Mouse (Mus musculus) intestine, embryonic 14.5 days (tissue): ENCODE results near the gene Erp29. TPM values are rescaled to one million over a fixed set of nuclear protein-coding genes. Genes with fewer than 3 reads are reported as not detected.

ENCODE experiments used
- ATAC-seq: fragments of 200-750 bp; cut with Nextera tagmentation; replicated peaks from 2 replicates; pipeline ENCODE4 v1.8.0; 2017; ENCODE audit warnings: low read depth, moderate number of reproducible peaks, moderate TSS enrichment, moderate library complexity; ENCODE audit not compliant: low FRiP score, low TSS enrichment
- DNase-seq: peaks from one replicate; pipeline ENCODE4 v3.0.0-alpha.2; 2018; ENCODE audit warnings: low spot score
- H3K27ac ChIP-seq: fragments of 300-500 bp; sonication (generic); 2 replicates; pipeline ENCODE4 v1.5.1; 2014; ENCODE audit warnings: low read depth, mild to moderate bottlenecking, control low read depth
- H3K27me3 ChIP-seq: fragments of 300-500 bp; sonication (generic); replicated peaks from 2 replicates; pipeline ENCODE4 v1.6.1; 2014; ENCODE audit warnings: low read length, control low read depth; ENCODE audit not compliant: control insufficient read depth, insufficient read depth
- H3K36me3 ChIP-seq: fragments of 300-500 bp; sonication (generic); 2 replicates; pipeline ENCODE4 v1.6.1; 2014; ENCODE audit warnings: low read length, control low read depth; ENCODE audit not compliant: control insufficient read depth, insufficient read depth
- H3K4me1 ChIP-seq: fragments of 300-500 bp; sonication (generic); replicated peaks from 2 replicates; pipeline ENCODE4 v1.6.1; 2014; ENCODE audit warnings: low read length, control low read depth, mixed read lengths; ENCODE audit not compliant: control insufficient read depth, insufficient read depth
- H3K4me2 ChIP-seq: fragments of 300-500 bp; sonication (generic); 2 replicates; pipeline ENCODE4 v1.6.1; 2014; ENCODE audit warnings: low read length
- H3K4me3 ChIP-seq: fragments of 300-500 bp; sonication (generic); 2 replicates; pipeline ENCODE4 v1.5.1; 2014; ENCODE audit warnings: low read depth, low read length, control low read depth, mixed read lengths
- H3K9ac ChIP-seq: fragments of 300-500 bp; sonication (generic); 2 replicates; pipeline ENCODE4 v1.6.1; 2014; ENCODE audit warnings: mild to moderate bottlenecking, low read length
- H3K9me3 ChIP-seq: fragments of 300-500 bp; sonication (generic); 2 replicates; pipeline ENCODE4 v1.6.1; 2016; ENCODE audit warnings: low read length, control low read depth; ENCODE audit not compliant: control insufficient read depth
- WGBS: fragments of 180-500 bp; shearing (Covaris S2); extraction: QIAGEN DNeasy Blood & Tissue Kit; methylation state at CpG from one replicate; pipeline ENCODE4 v1.1.7; 2014; 5-methylcytosine and 5-hydroxymethylcytosine counted together
- polyA plus RNA-seq: library from polyadenylated mRNA; unstranded; fragments of >200 nt; fragmentation: Nextera tagmentation; extraction: Ambion mirVana; gene quantifications from 2 replicates; pipeline ENCODE4 v1.2.1, GENCODE M21; 2014

The Erp29 gene
- polyA plus RNA-seq, 1 experiment from 2014 or later = 164 TPM

DNA sequence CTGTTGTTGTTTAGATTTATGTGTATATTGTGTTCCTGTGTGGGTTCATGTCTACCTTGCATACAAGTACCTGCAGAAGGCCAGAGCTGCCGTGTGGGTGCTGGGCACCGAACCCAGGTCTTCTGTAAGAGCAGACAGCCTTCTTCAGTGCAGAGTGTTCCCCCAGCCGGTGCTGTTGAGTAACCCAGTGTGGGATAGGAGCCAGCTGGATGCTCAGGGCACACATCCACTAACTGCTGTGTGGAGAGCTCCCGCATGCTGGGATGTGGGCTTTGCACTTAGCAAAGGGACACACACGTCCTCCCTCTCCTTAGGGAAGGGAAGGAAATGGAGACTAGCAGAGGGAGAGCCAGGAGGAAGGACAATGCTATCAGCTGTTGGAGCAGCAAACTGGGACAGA lies 14.2 kb downstream of the Erp29 start:
- Histone ChIP-seq H3K27ac (no peak overlapping the region), H3K36me3 (peaks cover 100% of the 10 kb centered on the region), H3K4me2 (no peak overlapping the region), H3K4me1 (no peaks in the 10 kb centered on the region), H3K4me3 (no peak overlapping the region), H3K27me3 (no peaks in the 10 kb centered on the region), H3K9me3 (no peaks in the 10 kb centered on the region), H3K9ac (no peak overlapping the region)
- WGBS = 93% methylated on average over 5 of the region's 5 CpGs
- DNase-seq (no peak), ATAC-seq (no peak)

DNA sequence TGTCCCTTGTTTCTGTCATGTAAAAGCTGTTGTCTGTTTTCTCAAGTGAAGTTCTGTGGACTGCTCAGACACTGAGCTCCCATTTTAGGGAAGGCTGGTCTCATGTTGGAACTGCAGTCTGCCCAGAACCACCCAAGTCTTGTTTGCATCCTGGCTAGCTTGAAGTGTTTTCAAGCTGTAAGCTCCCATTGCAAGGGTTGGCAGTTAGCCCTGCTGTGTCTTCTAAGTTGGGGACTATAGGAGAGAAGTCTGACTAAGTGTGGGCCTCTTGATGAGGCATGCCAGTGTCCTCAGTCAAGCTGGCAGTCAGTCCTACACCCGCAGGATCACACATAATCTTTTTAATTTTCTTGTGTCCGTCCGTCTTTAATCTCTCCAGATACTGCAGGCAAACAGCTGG lies 23.4 kb downstream of the Erp29 start:
- no peak overlapping the region for H3K27ac ChIP-seq
- H3K4me2 ChIP-seq = no peak overlapping the region
- H3K27me3 ChIP-seq = no peaks in the 10 kb centered on the region
- DNase-seq (no peak), ATAC-seq (no peak)
- H3K9me3 ChIP-seq = no peaks in the 10 kb centered on the region
- no peak overlapping the region for H3K9ac ChIP-seq
- peaks cover 100% of the 10 kb centered on the region for H3K36me3 ChIP-seq
- no peak overlapping the region for H3K4me3 ChIP-seq
- H3K4me1 ChIP-seq = no peaks in the 10 kb centered on the region
- 86% methylated on average over 3 of the region's 3 CpGs for WGBS

DNA sequence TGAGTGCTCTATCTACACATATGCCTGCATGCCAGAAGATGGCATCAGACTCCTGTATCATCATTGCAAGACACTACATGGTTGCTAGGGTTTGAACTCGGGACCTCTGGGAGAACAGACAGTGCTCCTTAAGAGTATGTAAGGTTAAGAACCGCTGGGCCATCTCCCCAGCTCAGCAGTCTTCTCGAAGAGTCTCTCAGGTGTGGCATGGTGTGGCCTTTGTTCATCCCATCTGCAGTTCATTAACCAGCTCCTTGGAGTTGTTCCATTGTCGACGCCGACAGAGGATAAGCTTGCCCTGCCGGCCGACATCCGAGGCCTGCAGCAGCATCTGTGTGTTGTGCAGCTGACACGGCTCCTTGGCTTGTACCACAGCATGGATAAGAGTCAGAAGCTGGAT lies 29.0 kb downstream of the Erp29 start:
- H3K9me3 ChIP-seq = no peaks in the 10 kb centered on the region
- H3K9ac ChIP-seq = no peak overlapping the region
- peaks cover 98% of the 10 kb centered on the region for H3K36me3 ChIP-seq
- H3K27ac ChIP-seq = no peak overlapping the region
- 89% methylated on average over 10 of the region's 10 CpGs for WGBS
- ATAC-seq = no peak
- H3K4me2 ChIP-seq = no peak overlapping the region
- H3K4me3 ChIP-seq = no peak overlapping the region
- H3K27me3 ChIP-seq = no peaks in the 10 kb centered on the region
- DNase-seq = no peak
- no peaks in the 10 kb centered on the region for H3K4me1 ChIP-seq

DNA sequence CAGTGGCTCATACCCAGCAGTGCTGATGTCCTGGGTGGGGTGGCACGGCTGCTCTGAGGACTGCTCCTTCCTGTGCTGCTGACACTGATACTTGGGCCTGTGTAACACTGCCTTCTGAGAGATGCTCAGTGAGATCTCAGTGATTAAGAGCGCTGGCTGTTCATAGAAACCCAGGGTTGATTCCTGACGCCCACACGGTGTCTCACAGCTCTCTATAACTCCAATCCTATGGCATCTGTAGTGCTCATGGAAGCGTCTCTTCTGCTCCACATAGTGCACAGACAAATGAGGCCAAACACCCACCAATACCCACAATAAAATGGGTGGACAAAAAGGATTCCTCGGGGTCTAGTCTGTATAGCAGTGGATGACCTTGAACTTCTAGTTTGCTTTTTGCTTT lies 29.5 kb downstream of the Erp29 start:
- Histone ChIP-seq H3K27me3 (no peaks in the 10 kb centered on the region), H3K4me3 (no peak overlapping the region), H3K36me3 (peaks cover 98% of the 10 kb centered on the region), H3K4me2 (no peak overlapping the region), H3K9ac (no peak overlapping the region), H3K27ac (no peak overlapping the region), H3K4me1 (no peaks in the 10 kb centered on the region), H3K9me3 (no peaks in the 10 kb centered on the region)
- WGBS = 94% methylated on average over 6 of the region's 6 CpGs
- DNase-seq (no peak), ATAC-seq (no peak)

DNA sequence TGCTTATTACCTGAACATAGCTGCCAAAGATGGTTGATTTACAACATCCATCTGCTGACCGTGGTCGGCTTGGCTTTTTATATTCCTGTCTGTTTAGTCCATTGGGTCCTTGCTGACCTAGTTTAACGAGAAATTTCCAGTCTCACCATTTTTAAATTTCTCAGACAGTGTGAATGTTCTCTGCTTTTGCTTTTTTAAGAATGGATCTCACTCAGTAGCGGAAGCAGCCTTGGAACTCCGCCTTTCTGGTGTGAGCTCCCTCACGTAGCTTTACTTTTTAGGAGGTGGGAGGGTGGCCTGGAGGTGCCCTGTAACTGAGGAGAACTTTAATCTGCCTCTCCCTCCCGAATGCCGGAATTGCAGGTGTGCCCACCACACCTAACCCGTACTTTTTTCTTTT lies 31.6 kb downstream of the Erp29 start:
- no peak overlapping the region for H3K4me3 ChIP-seq
- no peaks in the 10 kb centered on the region for H3K4me1 ChIP-seq
- ATAC-seq (no peak), DNase-seq (no peak)
- WGBS = 90% methylated on average over 9 of the region's 9 CpGs
- no peaks in the 10 kb centered on the region for H3K9me3 ChIP-seq
- H3K27me3 ChIP-seq = no peaks in the 10 kb centered on the region
- peaks cover 98% of the 10 kb centered on the region for H3K36me3 ChIP-seq
- H3K9ac ChIP-seq = no peak overlapping the region
- H3K27ac ChIP-seq = no peak overlapping the region
- no peak overlapping the region for H3K4me2 ChIP-seq

DNA sequence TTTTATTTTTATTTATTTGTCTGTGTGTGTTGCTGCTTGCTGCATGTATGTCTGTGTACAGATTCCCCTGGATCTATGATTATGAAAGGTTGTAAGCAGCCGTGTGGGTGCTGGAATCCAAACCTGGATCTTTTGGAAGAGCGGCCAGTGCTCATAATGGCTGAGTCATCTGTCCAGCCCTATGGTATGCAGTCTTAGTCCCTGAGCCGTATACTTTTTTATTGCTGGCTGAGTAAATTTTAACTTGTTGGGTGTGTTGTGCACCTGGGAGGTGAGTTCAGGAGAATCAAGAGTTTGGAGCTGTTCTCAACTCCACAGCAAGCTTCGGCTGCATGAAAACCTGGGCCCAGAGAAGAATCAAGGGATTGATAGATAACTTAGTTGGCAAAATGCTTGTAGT lies 41.3 kb downstream of the Erp29 start:
- H3K4me1 ChIP-seq = no peaks in the 10 kb centered on the region
- WGBS = 73% methylated on average over 4 of the region's 4 CpGs
- no peak overlapping the region for H3K9ac ChIP-seq
- no peak overlapping the region for H3K27ac ChIP-seq
- 0 out of 2 replicates have a peak, but pooled peaks have one; percentile 47 for ATAC-seq
- H3K36me3 ChIP-seq = peaks cover 76% of the 10 kb centered on the region
- H3K27me3 ChIP-seq = no peaks in the 10 kb centered on the region
- H3K4me2 ChIP-seq = no peak overlapping the region
- no peaks in the 10 kb centered on the region for H3K9me3 ChIP-seq
- no peak overlapping the region for H3K4me3 ChIP-seq
- DNase-seq = no peak

DNA sequence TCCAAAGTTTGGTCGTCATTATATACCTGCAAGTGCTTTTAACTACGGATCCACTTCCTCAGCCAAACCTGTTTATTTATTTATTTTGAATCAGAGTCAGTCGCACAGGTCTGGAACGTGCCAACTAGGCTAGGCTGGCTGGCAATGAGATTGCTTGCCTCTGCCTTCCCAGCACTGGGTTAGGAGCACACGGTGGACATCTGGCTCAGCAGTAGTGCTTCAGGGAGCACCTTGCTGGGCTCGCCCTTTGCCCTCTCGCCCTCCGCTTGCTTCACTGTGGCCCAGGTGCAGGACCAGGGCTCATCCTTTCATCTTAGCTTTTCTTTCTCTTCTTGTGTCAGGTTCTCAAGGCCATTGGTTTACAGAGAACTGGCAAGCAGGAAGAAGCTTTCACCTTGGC lies 44.5 kb downstream of the Erp29 start:
- no peak for ATAC-seq
- Histone ChIP-seq H3K9me3 (no peaks in the 10 kb centered on the region), H3K27me3 (no peaks in the 10 kb centered on the region), H3K4me1 (no peaks in the 10 kb centered on the region), H3K4me3 (no peak overlapping the region), H3K36me3 (peaks cover 58% of the 10 kb centered on the region), H3K27ac (no peak overlapping the region), H3K4me2 (no peak overlapping the region), H3K9ac (no peak overlapping the region)
- 87% methylated on average over 8 of the region's 8 CpGs for whole genome bisulfite sequencing
- no peak for DNase-seq

DNA sequence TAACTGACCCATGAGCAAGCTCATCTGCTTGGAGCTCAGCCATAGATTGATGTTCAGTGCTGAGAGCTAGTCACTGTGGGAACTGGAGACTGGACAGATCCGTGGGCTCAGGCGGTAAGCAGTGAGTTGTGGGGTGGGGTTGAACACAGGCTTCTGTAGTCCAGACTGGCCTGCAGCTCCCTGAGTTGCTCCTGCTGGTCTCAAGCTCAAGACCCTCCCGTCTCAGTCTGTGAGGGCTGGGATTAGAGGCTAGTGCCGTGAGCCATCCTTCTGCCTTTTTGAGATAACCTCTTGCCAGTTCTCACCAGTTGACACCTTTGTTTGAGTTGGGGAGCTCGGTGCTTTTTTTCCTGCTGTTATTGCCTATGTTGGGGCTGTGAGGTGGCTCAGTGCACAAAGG lies 51.5 kb downstream of the Erp29 start:
- H3K27me3 ChIP-seq = no peaks in the 10 kb centered on the region
- no peak overlapping the region for H3K4me3 ChIP-seq
- no peak overlapping the region for H3K27ac ChIP-seq
- H3K9me3 ChIP-seq = no peaks in the 10 kb centered on the region
- peaks cover 13% of the 10 kb centered on the region; the same call in 1 of the 2 replicates for H3K36me3 ChIP-seq
- H3K9ac ChIP-seq = no peak overlapping the region
- ATAC-seq = no peak
- 79% methylated on average over 5 of the region's 5 CpGs for WGBS
- no peak for DNase-seq
- H3K4me1 ChIP-seq = peaks cover 12% of the 10 kb centered on the region; the same call in 1 of the 2 replicates
- H3K4me2 ChIP-seq = no peak overlapping the region

DNA sequence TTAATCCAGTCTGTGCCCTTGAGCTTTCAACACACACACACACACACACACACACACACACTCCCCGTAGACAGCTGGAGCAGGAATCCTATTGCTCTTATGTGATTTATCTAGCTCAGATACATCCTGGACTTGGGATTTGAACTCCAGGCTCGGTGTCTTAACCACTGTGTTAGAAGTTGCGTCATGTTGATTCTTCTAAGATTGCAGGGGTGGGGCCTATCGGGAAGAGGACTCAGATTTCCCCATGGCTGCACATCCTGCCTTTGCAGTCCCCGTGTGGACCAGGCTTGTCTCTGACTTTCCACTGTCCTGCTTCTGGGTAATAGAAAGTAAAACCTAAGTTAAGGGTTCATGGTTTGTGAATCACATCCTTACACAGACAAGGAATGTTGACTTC lies 52.2 kb downstream of the Erp29 start:
- no peak overlapping the region for H3K9ac ChIP-seq
- DNase-seq = no peak
- H3K27ac ChIP-seq = no peak overlapping the region
- 57% methylated on average over 5 of the region's 5 CpGs for WGBS
- H3K36me3 ChIP-seq = peaks cover 13% of the 10 kb centered on the region; the same call in 1 of the 2 replicates
- no peak for ATAC-seq
- H3K4me3 ChIP-seq = no peak overlapping the region
- no peaks in the 10 kb centered on the region for H3K9me3 ChIP-seq
- H3K4me1 ChIP-seq = peaks cover 12% of the 10 kb centered on the region; the same call in 1 of the 2 replicates
- no peak overlapping the region for H3K4me2 ChIP-seq
- H3K27me3 ChIP-seq = no peaks in the 10 kb centered on the region
